Mouse (Mus musculus) neural tube, embryonic 14.5 days (tissue): Measurements from ENCODE around the gene Tcf7l2. TPM values are rescaled to one million over a fixed set of nuclear protein-coding genes. Genes with fewer than 3 reads are reported as not detected.

Source experiments
- ATAC-seq: fragments of 200-750 bp; cut with Nextera tagmentation; 2 replicates; pipeline ENCODE4 v1.8.0; 2017; ENCODE audit warnings: low read depth, mild to moderate bottlenecking, moderate TSS enrichment, moderate library complexity
- H3K27ac ChIP-seq: fragments of 300-500 bp; sonication (generic); 2 replicates; pipeline ENCODE4 v1.5.1; 2014; ENCODE audit warnings: low read depth, mild to moderate bottlenecking, control low read depth, low read length, moderate library complexity, mixed read lengths
- H3K27me3 ChIP-seq: fragments of 300-500 bp; sonication (generic); 2 replicates; pipeline ENCODE4 v1.6.1; 2014; ENCODE audit warnings: low read length; ENCODE audit not compliant: control insufficient read depth, insufficient read depth
- H3K36me3 ChIP-seq: fragments of 300-500 bp; sonication (generic); 2 replicates; pipeline ENCODE4 v1.6.1; 2014; ENCODE audit warnings: low read length, mixed read lengths; ENCODE audit not compliant: control insufficient read depth, insufficient read depth
- H3K4me1 ChIP-seq: fragments of 300-500 bp; sonication (generic); 2 replicates; pipeline ENCODE4 v1.6.1; 2014; ENCODE audit warnings: low read length; ENCODE audit not compliant: control insufficient read depth, insufficient read depth
- H3K4me2 ChIP-seq: fragments of 300-500 bp; sonication (generic); 2 replicates; pipeline ENCODE4 v1.6.1; 2014; ENCODE audit warnings: mild to moderate bottlenecking, low read depth, low read length, control low read depth
- H3K4me3 ChIP-seq: fragments of 300-500 bp; sonication (generic); 2 replicates; pipeline ENCODE4 v1.5.1; 2014; ENCODE audit warnings: low read depth, low read length, control low read depth, mixed read lengths
- H3K9ac ChIP-seq: fragments of 300-500 bp; sonication (generic); replicated peaks from 2 replicates; pipeline ENCODE4 v1.6.1; 2014; ENCODE audit warnings: low read depth, mild to moderate bottlenecking, control low read depth, low read length, mixed read lengths
- H3K9me3 ChIP-seq: fragments of 300-500 bp; sonication (generic); 2 replicates; pipeline ENCODE4 v1.6.1; 2016; ENCODE audit warnings: low read length; ENCODE audit not compliant: control insufficient read depth
- WGBS: fragments of 180-500 bp; shearing (Covaris S2); extraction: QIAGEN DNeasy Blood & Tissue Kit; methylation state at CpG from one replicate; pipeline ENCODE4 v1.1.7; 2014; 5-methylcytosine and 5-hydroxymethylcytosine counted together
- polyA plus RNA-seq: library from polyadenylated mRNA; unstranded; fragments of >200 nt; fragmentation: Nextera tagmentation; extraction: Ambion mirVana; gene quantifications from 2 replicates; pipeline ENCODE4 v1.2.1, GENCODE M21; 2014

The Tcf7l2 gene
- polyA plus RNA-seq, 1 experiment from 2014 or later, result 15.5 TPM

DNA sequence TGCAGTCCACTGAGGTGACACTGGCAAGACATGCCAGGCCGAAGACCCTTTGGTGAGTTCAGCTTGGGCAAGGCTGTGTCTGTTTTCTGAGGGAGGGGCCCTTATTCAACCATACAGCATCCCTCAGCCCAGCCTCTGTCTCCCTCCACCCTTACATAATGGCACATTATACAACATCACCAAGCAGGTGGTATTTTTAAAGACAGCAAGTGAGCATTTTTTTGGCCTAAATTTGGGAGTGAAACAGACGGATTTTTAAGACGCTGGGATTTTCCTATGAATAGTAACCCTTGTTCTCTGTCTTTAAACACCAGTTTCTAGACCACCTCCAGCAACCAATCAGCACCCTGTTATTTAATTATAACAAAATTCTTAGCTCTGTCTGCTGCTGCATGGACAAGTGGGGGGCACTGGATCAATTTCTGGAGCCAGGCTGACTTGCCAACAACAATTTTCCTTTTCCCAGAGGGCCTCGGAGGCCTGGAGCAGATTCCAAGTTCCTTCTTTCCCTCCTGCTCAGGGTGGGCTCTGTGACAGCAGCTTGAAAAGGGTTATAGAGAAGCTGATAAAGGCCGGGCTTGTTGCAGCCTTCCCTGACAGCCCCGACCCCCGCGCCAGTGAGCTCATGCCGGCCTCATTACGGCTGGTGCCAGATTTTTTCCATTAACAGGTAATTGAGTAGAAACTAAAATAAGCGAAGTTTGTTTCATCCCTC is 199.1 kb downstream of the Tcf7l2 start:
- H3K9me3 ChIP-seq, result no peaks in the 10 kb centered on the region
- H3K27ac ChIP-seq, result no peak overlapping the region
- WGBS, result 44% methylated on average over 11 of the region's 11 CpGs
- H3K4me3 ChIP-seq, result no peak overlapping the region
- ATAC-seq, result no peak
- no peak overlapping the region for H3K4me2 ChIP-seq
- no peaks in the 10 kb centered on the region for H3K27me3 ChIP-seq
- H3K36me3 ChIP-seq, result no peaks in the 10 kb centered on the region
- no peaks in the 10 kb centered on the region for H3K4me1 ChIP-seq
- no peak overlapping the region for H3K9ac ChIP-seq

DNA sequence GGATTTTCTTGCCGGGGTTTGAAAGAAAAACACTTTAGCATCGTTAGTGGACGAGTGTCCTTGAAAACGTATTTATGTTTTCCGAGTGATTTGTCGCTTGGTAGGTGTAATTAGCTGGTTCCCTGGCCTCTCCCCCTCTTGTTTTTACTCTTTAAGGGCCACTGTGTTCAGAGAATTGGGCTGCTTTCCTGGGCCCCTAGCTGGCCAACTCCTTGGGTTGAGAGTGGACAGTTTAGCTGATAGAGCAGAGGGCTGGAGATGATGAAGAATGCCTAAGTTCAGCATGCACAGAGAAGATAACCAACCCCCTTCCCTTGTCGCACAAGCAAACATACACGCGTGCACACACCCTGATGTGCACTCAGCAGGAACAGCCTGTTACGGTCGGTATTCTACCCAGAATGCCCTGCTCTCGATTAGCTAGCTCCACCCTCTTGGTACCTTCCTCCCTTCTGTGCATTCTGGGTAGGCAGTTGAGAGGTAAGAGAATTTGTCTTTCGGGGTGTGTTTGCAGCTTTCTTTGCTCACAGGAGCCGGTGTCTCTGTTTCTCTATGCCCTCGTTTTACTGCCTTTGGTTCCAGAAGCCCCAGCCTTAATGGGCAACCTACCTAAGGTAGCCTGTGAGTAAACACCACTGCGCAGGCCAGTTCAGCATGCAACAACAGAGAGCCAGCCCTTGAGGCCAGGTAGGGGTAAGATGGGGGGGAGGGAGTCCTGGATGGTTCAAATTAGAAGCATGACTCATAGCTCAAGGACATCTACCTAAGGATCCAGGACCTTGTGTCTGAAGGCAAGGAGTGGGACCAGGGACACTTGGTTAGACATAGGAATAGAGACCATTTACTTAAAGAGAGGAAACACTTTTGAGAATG is 199.9 kb downstream of the Tcf7l2 start:
- no peak for ATAC-seq
- 74% methylated on average over 16 of the region's 16 CpGs for WGBS
- H3K27ac ChIP-seq, result no peak overlapping the region

DNA sequence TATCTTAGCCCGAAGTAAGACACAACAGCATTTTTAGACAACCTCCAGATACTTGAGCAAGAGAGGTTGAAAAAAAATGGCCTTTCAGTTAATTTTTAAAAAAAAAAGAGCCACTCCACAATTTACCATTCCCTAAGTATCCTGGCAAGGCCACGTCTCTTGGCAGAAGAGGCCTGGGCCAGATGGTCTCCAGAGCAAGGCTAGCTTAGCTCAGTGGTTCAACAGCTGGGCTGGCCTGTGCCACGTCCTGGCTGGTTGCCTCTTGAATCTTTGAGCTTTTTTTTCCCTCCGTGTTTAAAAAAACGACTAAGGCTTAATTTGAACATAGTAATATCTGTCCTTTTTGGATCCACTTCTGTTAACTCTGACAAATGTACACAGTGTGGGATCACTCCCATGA is 209.8 kb downstream of the Tcf7l2 start:
- no peak overlapping the region for H3K4me2 ChIP-seq
- H3K27ac ChIP-seq, result no peak overlapping the region
- no peaks in the 10 kb centered on the region for H3K27me3 ChIP-seq
- H3K4me3 ChIP-seq, result no peak overlapping the region
- H3K9ac ChIP-seq, result no peak overlapping the region
- no peaks in the 10 kb centered on the region for H3K36me3 ChIP-seq
- H3K4me1 ChIP-seq, result 0 out of 2 replicates have a peak, but pooled peaks cover 9% of the 10 kb centered on the region
- 84% methylated on average over 5 of the region's 5 CpGs for WGBS
- ATAC-seq, result no peak
- H3K9me3 ChIP-seq, result no peaks in the 10 kb centered on the region

More for the DNA sequence above, 199.9 kb downstream of the Tcf7l2 start:
- Histone ChIP-seq H3K4me3 (no peak overlapping the region), H3K27me3 (no peaks in the 10 kb centered on the region), H3K36me3 (no peaks in the 10 kb centered on the region), H3K4me1 (no peaks in the 10 kb centered on the region), H3K4me2 (no peak overlapping the region), H3K9me3 (no peaks in the 10 kb centered on the region), H3K9ac (no peak overlapping the region)

DNA sequence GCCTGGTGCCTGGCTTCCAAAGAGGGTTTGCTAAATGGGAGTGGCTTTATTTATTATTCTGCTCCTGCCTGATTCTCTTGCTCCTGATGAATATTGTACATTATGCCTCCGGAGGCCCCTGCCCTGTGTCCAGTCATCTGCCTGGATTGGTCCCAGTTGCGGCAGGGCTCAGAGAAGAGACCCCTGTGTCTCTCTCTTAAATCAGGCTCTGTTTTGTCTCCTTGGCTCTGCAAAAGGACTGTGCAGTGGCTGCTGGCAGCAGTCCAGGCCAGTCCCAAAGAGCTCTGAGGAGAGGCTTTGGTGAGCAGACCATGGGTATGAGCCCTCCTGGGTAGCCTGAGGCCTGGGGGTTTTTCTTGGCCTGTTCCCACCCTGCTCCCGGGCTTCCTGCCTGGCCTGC is 211.6 kb downstream of the Tcf7l2 start:
- H3K9ac ChIP-seq, result no peak overlapping the region
- H3K36me3 ChIP-seq, result no peaks in the 10 kb centered on the region
- H3K27ac ChIP-seq, result no peak overlapping the region
- H3K27me3 ChIP-seq, result no peaks in the 10 kb centered on the region
- no peak overlapping the region for H3K4me2 ChIP-seq
- H3K4me1 ChIP-seq, result 0 out of 2 replicates have a peak, but pooled peaks cover 9% of the 10 kb centered on the region
- H3K9me3 ChIP-seq, result no peaks in the 10 kb centered on the region
- no peak overlapping the region for H3K4me3 ChIP-seq
- ATAC-seq, result peak; percentile 76; the same call in 1 of the 2 replicates
- WGBS, result 43% methylated on average over 3 of the region's 3 CpGs

DNA sequence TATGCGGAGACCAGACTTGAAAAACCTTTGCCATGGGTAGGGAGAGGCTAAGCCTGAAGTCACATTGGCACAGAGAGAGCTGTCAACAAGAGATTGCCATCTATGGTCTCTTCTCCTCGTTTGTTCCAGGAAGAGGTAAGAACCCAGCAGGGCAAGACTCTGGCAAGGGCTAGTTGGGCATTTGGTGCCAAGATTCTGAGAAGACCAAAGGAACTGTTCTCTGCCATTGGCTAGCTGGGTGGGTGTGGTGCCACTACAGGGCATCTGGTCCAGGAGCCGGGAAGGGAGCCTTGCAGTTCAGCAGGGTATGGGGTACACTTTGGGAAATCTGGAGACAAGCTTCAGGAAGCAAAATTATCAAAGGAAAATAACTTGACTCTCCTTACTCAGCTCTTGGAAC is 213.5 kb downstream of the Tcf7l2 start:
- 80% methylated on average over 3 of the region's 3 CpGs for WGBS
- Histone ChIP-seq H3K4me1 (0 out of 2 replicates have a peak, but pooled peaks cover 9% of the 10 kb centered on the region), H3K9ac (no peak overlapping the region), H3K36me3 (no peaks in the 10 kb centered on the region), H3K27ac (no peak overlapping the region), H3K4me2 (no peak overlapping the region), H3K9me3 (peaks cover 7% of the 10 kb centered on the region; the same call in 1 of the 2 replicates), H3K27me3 (no peaks in the 10 kb centered on the region), H3K4me3 (no peak overlapping the region)
- no peak for ATAC-seq

DNA sequence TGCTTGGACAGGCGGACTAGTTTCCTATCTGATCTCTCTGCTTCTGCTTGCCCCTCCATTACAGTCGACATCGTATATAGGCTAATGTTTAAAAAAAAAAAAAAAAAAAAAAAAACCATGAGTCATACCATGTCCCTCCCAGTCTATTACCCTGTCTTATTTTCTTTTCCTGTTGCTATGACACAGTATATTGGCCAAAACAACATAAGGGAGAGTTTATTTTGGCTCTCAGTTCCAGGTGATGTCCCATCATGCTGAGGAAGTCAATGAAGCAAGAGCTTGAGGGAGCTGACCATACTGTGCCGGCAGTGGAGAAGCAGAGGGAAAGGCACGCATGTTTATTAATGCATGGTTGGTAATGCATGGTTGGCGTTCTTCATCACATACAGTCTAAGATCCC is 215.1 kb downstream of the Tcf7l2 start:
- 98% methylated on average over 6 of the region's 6 CpGs for WGBS
- no peak overlapping the region for H3K4me3 ChIP-seq
- no peak overlapping the region for H3K4me2 ChIP-seq
- H3K36me3 ChIP-seq, result no peaks in the 10 kb centered on the region
- no peaks in the 10 kb centered on the region for H3K27me3 ChIP-seq
- H3K9me3 ChIP-seq, result peaks cover 7% of the 10 kb centered on the region; the same call in 1 of the 2 replicates
- no peak overlapping the region for H3K9ac ChIP-seq
- no peak overlapping the region for H3K27ac ChIP-seq
- H3K4me1 ChIP-seq, result 0 out of 2 replicates have a peak, but pooled peaks cover 9% of the 10 kb centered on the region
- ATAC-seq, result no peak

DNA sequence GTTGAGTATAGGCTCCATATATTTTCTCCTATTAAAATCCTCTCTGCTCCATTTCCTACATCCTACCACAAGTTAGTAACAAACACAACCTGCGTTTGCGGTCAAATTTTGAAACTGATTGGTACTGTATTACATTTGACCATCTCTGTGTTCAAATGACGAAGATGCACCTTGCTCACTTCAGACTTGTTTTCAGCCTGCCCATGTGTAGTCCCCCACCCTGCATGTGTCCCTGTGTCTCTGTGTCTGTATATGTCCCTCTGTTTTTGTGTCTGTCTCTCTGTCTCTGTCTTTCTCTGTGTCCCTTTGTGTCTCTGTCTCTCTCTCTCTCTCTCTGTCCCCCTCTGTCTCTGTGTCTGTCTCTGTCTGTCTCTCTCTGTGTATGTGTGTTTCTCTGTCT is 222.8 kb downstream of the Tcf7l2 start:
- peaks cover 2% of the 10 kb centered on the region; the same call in 1 of the 2 replicates for H3K9me3 ChIP-seq
- WGBS, result 98% methylated on average over 3 of the region's 3 CpGs
- H3K36me3 ChIP-seq, result no peaks in the 10 kb centered on the region
- ATAC-seq, result no peak
- no peaks in the 10 kb centered on the region for H3K27me3 ChIP-seq
- no peak overlapping the region for H3K9ac ChIP-seq
- no peaks in the 10 kb centered on the region for H3K4me1 ChIP-seq
- no peak overlapping the region for H3K4me3 ChIP-seq
- H3K27ac ChIP-seq, result no peak overlapping the region
- no peak overlapping the region for H3K4me2 ChIP-seq

DNA sequence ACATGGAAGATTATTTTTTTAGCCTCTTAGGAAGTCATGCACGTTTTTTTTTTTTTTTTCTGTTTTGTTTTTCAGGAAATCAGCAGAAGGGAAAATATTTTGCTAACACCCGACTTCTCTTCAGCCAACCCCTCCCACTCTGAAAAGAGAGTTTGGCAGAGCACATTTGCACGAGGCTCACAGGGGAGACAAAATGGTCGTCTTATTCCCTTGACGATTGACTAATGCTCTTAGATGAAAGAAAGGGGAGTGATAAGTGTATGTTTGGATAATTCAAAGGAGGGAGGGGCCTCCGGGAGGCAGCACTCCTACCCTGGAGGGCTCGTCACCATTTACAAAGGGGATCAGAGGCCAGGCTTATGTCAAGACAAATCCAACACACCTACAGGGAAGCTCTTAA is 224.4 kb downstream of the Tcf7l2 start:
- H3K4me1 ChIP-seq, result peaks cover 3% of the 10 kb centered on the region; the same call in 1 of the 2 replicates
- H3K36me3 ChIP-seq, result no peaks in the 10 kb centered on the region
- no peak overlapping the region for H3K4me2 ChIP-seq
- H3K27ac ChIP-seq, result no peak overlapping the region
- H3K9me3 ChIP-seq, result no peaks in the 10 kb centered on the region
- no peak for ATAC-seq
- no peak overlapping the region for H3K9ac ChIP-seq
- no peak overlapping the region for H3K4me3 ChIP-seq
- 39% methylated on average over 7 of the region's 7 CpGs for WGBS
- H3K27me3 ChIP-seq, result no peaks in the 10 kb centered on the region
